Mouse (Mus musculus): ENCODE data around the gene Cdh3.

Gene Cdh3

DNA sequence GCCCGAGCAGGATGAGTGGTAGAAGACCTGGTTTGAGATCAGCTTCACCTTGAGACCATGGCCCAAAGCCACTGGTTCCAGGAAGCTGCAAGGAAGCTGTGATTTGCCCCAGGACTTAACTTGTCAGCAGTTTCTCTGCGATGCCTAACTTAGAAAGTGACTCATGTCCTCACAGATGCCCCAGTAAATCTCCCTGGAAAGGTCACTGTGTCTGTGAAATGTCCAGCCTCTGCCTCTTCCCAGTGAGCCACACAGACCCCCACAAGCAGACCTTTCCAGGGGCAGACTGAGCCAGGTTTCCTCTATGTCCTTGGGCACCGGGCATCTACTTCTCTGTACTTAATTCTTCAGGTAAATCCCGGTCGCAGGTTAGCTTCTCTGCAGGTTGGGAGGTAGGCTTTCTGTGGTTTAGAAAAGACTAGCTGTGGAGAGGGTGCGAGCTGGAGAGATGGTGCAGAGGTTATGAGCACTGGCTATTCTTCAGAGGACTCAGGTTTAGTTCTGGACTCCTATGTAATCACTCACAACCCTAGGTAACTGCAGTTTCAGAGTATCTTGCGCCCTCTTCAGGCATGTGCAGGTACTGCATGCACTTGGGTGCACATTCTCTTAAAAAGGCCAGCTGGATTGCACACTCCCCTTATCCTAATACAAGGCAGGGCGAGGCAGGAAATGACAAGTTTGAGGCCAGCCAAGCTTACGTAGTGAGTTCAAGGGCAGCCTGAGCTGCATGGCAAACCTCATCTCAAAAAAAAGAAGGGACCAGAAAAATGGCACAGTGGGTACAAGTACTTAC, 16.7 kb downstream of the Cdh3 start:
- no peak for DNase-seq (ENCODE audit: low spot score in 2 of 2)

DNA sequence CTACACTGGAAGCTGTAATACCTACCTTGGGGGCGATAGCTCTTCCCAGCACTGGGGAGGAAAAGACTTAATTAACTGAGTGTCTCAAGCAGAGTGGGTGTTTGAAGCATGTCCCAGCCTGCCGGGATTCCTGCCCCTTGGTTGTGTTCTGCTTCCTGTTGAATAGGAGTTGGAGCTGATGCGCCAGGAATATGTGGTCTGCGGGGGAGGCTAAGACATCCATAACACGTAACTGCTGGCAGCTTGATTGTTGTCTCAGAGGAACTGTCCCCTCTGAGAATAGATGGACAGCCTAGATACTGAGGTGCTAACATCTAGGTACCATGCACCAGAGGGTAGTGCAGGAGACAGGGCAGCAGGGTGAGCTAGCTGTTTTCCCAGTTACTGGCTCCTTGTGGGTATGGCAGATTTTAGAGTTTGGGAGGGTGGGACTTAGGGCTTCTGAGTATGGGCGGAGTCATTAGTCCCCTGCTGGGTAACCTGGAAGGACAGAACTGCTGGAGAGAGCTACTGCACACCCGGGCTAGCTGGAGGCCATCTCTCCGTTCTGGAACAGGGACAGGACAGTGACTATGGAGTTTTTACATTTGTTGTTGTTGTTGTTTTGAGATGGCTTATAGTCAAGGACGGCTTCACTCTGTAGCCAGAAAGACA, 18.0 kb downstream of the Cdh3 start:
- DNase-seq (ENCODE audit: low spot score in 2 of 2): no peak

DNA sequence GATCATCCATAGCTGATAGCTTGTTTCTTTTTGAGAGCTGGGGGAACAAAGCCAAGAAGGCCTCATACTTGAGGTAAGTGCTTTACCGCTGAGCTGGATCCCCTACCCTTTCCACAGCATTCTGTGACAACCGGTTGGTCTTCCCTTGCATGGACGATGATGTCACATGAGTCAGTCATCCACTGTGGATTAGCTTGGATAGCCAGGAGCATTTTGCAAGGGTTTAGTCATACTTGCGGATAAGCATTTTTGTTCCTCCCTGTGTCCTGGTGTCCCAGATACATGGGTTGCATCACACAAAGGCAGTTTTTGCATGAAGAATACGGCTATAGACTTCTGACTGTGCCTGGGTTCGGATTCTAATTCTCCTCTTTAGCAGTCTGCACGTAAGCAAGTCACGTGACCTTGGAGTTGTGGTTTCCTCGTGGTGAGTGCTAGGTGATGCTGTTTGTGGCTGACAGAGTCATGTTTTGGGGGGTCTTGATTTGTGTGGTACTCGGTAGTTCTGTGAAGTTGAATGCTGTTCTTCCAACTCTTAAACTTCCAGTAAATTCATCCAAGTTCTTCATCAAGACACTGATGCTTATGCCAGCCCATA, 19.3 kb downstream of the Cdh3 start:
- DNase-seq (ENCODE audit: low spot score in 2 of 2): no peak

DNA sequence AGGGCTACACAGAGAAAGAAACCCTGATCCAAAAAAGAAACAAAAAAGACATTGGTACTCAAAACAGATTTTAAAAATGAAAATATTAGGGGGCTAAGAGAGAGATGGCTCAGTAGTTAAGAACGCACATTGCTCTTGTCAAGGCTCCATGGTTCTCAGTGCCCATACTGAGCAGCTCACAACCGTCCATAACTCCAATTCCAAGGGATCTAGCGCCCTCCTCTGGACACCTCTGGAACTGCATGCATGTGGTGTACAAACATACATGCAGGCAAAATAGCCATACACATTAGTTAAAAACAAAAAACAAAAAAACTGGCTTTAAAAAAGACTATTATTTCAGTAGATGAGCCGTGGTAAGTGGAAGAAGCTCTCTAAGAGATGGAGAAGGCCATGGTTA, 19.9 kb downstream of the Cdh3 start:
- no peak for DNase-seq (ENCODE audit: low spot score in 2 of 2)

DNA sequence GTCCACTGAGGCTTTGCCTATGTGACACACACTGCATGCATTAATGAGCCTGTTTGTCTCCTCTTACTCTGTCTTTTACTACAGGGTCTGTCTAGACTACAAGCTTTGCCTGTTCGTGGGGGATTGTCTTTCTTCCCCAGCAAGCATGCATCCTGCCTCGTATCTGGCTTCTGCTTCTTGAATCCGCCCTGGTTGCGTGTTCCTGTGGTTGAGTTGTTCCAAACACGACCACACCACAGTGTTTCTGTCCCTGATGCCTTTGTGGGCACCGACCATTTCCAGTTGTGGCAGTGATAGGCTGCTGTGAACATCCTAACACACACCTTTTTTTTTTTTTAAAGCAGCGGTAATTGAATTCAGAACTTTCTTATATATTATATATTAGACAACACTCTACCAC, 23.0 kb downstream of the Cdh3 start:
- no peak for DNase-seq (ENCODE audit: low spot score in 2 of 2)

DNA sequence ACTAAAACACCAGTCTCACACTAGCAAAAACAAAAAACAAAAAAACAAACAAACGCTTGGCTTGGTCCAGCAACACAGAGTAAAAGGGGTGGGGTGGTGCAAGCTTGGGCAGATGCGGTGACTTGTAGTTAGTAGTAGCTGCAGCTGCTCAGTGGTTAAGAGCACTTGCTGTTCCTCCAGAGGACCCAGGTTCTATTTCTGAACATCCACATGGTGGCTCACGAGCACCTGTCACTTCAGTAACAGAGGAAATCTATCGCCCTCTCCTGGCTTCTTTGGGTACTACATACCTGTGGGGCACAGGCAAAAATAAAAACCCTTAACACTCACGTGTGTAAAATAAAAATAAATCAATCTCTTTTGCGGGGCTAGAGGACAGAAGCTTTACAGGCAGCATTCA, 23.8 kb downstream of the Cdh3 start:
- peak; percentile 26 to 33 for DNase-seq (ENCODE audit: low spot score in 2 of 2)

DNA sequence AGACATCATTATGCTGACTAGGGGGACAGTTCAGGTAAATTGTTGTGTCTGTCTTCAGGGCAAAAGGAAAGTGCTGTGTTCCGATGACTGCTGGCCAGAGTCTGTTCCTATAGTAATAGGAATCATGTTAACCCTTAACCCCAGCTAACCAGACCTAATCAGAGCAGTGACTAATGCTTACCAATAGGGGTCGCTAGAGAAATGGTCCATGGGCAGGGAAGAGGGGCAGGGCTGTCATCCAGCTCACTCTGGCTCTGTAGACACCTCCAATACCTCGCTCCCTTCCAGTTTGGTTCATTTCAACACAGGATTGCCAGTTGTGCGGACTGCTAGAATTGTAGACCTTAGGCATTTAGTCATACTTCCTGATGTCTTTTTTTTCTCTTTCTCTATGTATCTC, 24.8 kb downstream of the Cdh3 start:
- no peak for DNase-seq (ENCODE audit: low spot score in 2 of 2)

DNA sequence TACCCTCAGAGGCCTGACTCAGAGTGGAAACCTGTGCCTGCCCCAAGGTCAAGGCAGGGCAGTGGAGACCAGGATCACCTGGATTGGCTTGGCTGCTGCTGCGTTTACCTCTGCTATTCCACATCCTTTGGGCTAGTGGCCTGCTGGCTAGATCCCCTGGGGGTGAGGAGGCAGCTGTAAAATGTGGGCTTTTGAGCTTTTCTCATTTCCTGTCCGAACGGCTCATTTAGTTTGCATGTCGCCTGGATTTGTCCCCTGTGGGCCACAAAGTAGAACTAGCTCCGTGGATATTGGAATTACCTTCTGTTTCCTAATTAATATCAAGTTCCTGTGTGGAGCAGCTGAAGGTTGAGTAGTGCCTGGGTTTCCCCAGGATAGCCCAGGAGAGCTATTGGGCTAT, 28.5 kb downstream of the Cdh3 start:
- no peak for DNase-seq (ENCODE audit: low spot score in 2 of 2)

DNA sequence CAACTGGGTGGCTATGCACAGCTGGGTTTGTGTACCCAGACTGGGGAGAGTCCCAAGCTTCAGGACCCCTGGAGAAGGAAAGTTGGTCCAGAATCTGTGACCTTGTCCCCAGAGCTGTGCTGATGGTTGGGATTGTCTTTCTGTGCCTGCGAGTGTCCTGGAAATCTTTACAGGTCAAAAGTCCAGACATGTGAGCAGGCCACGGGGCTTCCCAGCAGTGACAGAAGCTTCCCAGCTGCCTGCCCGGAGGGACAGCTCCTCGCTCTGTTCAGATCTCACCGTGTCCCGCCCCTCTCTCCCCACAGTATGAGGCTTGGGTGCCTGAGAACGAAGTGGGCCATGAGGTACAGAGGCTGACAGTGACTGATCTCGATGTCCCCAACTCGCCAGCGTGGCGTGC, 30.3 kb downstream of the Cdh3 start:
- DNase-seq (ENCODE audit: low spot score in 2 of 2): no peak

DNA sequence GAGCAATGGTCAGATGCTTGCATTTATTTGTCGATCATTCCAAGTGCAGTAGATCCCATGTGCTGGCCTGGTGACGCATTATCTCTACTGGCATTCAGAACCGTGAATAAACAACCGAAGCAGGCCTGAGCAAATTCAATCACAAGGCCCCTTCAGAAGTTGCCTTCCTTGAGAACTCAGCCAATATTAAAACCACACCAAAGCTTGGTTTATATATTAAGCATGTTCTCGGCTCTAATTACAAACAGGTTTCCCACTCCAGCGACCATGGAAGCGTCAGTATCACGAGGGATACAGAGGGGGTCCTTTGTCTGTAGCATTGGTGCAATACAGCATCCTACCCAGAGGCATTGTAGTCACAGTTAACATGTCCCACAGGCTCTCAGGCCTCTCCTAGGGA, 32.4 kb downstream of the Cdh3 start:
- no peak for DNase-seq (ENCODE audit: low spot score in 2 of 2)

DNA sequence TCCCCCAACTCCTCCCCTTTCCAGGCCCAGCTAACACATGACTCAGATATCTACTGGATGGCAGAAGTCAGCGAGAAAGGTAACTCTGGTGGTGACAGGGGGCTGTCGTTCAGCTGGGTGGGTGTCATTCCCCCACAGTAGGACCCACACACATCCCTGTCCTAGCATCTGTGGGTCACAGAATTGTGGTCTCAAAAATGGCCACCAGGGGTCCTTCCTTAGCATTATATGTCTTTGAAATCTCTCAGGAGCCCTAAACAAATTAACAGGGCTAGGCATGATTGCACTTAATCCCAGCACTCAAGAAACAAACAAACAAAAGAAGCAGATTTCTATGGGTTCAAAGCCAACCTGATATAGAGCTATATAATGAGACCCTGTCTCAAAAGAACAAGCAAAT, 34.5 kb downstream of the Cdh3 start:
- DNase-seq (ENCODE audit: low spot score in 2 of 2): no peak

DNA sequence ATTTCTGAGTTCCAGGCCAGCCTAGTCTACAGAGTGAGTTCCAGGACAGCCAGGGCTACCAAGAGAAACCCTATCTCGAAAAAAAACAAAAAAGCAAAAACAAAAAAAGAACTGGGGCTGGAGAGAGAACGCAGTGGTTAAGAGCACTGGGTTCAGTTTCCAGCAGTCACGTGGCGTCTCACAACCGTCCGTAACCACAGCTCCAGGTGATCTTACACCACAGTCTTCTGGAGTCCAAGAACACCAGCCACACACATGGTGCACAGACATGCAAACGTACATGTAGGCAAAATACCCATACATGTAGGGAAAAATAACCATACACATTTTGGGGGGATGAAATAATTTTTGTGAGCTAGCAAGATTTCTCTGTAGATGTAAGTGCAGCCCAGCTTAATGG, 36.1 kb downstream of the Cdh3 start:
- DNase-seq (ENCODE audit: low spot score in 2 of 2): no peak

DNA sequence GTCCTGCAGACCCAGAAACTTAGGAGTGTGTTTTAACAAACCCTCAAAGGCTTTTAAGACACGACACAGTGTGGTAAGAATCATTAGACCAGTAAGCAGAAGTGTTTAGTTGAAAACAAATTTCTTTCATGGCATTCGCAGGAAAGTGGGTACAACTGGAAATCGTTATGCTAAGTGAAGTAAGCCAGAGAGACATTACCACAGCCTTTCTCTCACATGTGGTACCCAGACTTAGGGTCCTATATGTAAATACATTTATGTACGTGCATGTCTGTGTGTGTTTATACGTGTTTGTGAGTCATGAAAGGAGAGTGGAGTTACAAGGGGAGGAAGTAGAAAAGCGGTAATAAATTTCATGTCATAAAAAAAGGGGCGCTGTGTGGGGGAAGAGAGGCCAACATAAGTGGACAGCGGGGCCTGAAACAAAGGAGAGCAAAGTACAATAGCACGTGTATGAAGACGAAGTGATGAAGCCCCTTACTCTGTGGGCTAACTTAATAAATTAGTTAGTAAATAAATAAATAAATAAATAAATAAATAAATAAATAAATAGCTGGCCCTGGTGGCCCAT, 37.8 kb downstream of the Cdh3 start:
- DNase-seq (ENCODE audit: low spot score in 2 of 2): no peak

DNA sequence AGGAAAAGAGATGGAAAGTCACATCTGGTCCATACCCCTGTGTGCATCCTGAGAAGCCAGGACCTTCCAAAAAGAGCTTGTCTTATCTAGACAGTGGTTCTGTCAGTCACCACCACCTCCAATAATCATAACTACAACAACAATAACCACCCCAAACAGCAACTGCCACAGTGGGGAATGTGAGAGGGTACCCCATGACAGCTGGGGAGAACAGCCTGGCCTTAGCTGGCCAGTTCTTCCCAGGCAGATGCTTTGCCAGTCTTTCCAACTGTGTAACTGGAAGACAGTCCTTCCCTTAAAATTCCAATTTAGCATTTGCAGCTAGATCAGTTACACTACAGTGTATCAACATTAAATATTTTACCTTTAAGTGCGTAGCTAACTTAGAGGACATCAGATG, 40.2 kb downstream of the Cdh3 start:
- DNase-seq (ENCODE audit: low spot score in 2 of 2): no peak

DNA sequence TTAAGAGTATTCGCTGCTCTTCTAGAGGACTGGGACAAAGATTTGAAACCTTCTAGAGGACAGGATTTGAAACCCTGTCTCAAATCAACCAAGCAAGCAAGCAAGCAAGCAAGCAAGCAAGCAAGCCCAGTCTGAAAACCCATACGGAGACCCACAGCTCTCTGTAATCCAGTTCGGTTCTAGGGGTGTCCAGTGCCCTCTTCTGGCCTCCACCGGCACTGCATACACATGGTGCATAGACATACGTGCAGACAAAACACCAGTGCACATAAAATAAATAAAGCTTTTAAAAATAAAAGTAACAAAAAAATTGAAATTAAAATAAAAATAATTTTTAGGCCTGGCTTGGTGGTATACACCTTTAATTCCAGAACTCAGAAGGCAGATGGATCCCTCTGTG, 43.3 kb downstream of the Cdh3 start:
- no peak for DNase-seq (ENCODE audit: low spot score in 2 of 2)

DNA sequence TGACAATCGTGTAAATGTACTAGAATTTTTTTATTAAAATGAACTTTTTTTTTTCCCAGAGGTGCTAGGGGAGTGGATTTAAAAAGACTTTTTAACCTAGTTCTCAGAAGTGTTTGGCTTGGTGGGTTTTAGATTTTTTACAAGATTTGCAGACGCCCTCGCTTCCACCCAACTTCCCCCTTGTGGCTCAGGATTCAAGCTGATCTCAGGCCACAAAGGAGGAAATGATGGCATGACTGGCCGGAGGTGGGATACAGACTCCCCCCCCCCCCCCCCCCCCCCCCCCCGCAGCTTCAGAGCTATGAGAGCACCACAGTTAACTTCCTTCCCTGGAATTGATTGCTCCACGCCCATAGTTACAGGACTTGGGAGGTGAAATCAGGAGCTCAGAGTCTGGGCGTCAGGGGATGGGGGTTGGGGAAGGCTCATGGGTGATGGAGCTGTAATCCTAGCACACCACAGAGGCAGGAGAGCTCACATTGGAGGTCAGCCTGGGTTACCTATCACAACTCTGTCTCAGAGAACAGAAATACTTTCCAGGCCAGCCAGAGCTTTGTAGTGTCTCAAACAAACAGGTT, 45.5 kb downstream of the Cdh3 start:
- DNase-seq (ENCODE audit: low spot score in 2 of 2): no peak

DNA sequence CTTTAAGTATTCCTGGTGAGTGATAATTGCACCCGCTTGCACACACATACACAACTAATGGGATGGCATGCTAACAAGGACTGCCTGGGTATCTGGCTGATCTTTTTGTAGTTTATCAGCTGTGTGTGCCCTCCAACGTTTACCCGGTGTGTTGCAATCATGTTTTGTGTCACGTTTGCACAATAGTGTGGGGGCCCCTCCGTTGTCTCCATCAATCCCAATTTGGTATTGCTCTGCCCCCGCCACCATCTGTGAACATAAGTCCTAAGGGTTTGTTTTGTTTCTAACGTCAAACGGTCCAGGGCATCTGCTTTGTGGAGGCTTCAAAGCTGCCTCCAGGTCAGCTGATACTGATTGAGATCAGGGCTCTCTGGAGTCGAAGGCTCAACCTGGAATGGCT, 49.2 kb downstream of the Cdh3 start:
- DNase-seq (ENCODE audit: low spot score in 2 of 2): no peak

DNA sequence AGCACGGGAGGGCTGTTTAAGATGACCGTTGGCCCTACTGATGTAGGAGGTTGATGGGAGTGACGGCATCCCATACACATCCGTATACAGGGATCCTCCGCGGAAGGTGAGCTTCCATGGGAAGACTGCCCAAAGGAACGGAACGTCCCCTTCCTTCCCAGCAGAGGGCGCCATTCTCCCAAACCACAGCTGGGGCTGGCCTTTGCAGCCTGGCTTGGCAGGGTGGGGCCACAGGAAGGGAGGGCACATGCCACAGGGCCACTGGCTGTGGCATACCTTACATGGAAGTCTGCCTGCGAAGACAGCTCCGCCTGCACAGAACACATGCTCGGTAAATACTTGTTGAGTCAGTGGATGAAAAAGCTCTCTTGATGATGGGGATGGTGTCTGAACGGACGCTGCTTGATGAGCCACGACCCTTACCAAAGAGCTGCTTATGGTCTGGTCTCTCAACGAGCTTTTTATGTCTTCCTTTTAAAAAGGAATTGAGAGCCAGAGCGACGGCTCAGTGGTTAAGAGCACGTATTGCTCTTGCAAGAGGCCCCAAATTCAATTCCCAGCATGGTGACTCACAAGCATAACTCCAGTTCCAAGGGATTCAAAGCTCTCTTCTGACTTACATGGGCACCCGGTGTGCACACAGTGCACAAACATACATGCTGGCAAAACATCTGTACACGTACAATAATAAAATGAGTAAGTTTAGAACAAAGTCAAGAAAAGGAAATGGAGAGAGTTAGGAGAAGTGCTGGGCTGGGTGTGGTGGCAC, 50.6 kb downstream of the Cdh3 start:
- peak; percentile 3 to 10 for DNase-seq (ENCODE audit: low spot score in 2 of 2)

DNA sequence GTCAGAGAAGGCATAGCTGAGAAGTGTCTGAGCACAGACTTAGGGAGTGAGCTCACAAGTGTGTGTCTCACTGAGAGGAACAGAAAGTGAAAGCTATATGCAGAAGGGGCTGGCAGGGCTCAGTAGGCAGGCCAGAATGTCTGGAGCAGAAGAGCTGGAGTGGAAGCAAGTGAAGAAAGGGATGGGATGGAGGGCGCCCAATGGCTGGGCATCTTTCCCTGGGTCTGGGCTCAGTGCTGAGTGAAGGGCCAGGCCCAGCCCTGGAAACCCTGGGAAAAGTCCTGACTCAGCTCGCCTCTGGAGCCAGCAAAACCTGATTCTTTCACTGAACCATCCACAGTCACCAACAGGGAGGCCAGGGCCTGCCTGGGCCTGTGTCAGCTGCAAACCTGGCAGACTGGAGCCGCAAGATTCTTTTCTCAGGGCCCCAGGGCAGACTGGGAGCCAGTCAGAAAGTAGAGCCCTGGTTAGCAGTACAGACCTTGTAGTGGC, 53.0 kb downstream of the Cdh3 start:
- DNase-seq (ENCODE audit: low spot score in 2 of 2): no peak

DNA sequence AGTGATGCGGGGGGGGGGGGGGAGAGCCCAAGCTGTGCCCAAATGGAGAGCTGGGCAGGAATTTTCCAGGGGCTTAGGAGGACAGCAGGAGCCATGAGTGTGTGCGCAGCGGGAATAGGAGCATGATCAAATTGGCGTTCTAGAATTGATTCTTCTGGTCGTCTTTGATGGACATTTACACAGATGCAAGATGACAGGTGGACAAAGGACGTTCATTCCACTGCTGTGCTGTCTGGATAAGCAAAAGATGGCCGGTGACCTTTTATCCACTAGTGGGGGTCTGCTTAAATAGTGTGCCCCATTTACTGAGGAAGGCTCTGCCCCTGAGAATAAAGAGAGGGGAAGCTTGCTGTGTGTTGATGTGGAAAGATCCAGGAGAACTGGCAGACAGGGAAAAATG, 58.3 kb downstream of the Cdh3 start:
- no peak for DNase-seq (ENCODE audit: low spot score in 2 of 2)

DNA sequence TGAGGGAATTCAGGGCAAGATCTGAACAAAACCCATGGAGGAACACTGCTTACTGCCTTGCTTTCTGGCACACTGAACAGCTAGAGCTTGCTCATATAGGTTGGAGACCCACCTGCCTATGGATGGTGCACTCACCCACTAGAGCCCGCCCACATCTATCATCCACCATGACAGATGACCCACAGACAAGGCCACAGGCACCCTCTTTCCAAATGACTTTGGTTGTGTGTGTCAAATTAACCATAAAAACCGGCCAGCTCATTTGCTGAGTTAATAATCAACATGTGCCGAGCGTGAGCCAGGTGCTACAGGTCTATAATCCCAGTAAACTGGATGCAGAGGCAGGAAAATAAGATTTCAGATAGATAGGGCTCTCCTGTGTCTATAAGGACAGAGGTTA, 59.7 kb downstream of the Cdh3 start:
- DNase-seq (ENCODE audit: low spot score in 2 of 2): no peak

Data from frontal cortex, postnatal 36 days (tissue).